ENCODE assay signal across 8 mouse cellular contexts in the genomic region with DNA sequence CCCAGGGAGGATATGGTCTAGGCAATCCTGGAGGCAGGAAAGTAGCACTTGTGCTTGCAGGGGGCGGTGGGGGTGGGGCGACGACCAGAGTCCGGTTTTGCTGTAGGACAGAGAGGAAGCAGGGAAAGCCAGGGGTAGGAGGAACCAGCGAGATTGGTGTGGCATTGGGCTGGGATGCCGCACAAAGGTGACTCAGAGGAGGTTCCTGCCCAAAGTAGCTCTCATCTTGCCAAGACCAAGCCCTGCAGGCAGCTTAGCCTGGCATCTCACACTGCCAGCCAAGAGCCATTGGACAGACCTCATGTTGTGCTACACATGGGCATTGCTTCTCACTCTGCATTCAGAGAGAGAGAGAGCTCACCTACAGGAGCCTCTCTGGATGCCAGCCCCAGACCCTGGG. TPM values are rescaled to one million over a fixed set of nuclear protein-coding genes. Genes with fewer than 3 reads are reported as not detected.
DNase-seq lines count a peak whose midpoint lies in the region; ATAC-seq lines count a peak whose summit lies in the region.

Gramd4 (plus strand) TSS at position 283 of the 400 bp plus-strand sequence.

- H3K4me3 ChIP-seq in forebrain, embryonic 12.5 days (replicated peaks), result peak within 1 kb of the TSS; percentile 89
- peak within 1 kb of the TSS; percentile 97 for H3K4me3 ChIP-seq in hindbrain, embryonic 14.5 days (replicated peaks; ENCODE audit: low read length)
- H3K4me3 ChIP-seq in liver, embryonic 13.5 days (replicated peaks), result peak within 1 kb of the TSS; percentile 95
- peak within 1 kb of the TSS; percentile 87 for H3K4me3 ChIP-seq in stomach, embryonic 14.5 days (ENCODE audit: low read depth, low read length)

- 0 out of 2 replicates have a peak, but pooled peaks cover 20% of the 10 kb centered on the region for H3K27me3 ChIP-seq in forebrain, embryonic 12.5 days
- H3K27me3 ChIP-seq in hindbrain, embryonic 14.5 days (ENCODE audit: control insufficient read depth, insufficient read depth, low read length), result no peaks in the 10 kb centered on the region
- no peaks in the 10 kb centered on the region for H3K27me3 ChIP-seq in liver, embryonic 13.5 days
- H3K27me3 ChIP-seq in stomach, embryonic 14.5 days (ENCODE audit: control insufficient read depth, insufficient read depth, low read length), result no peaks in the 10 kb centered on the region

- peaks cover 44% of the 10 kb centered on the region for H3K4me1 ChIP-seq in forebrain, embryonic 12.5 days
- H3K4me1 ChIP-seq in hindbrain, embryonic 14.5 days (replicated peaks; ENCODE audit: control insufficient read depth, insufficient read depth, low read length), result peaks cover 39% of the 10 kb centered on the region
- H3K4me1 ChIP-seq in liver, embryonic 13.5 days (replicated peaks), result peaks cover 90% of the 10 kb centered on the region
- peaks cover 28% of the 10 kb centered on the region for H3K4me1 ChIP-seq in stomach, embryonic 14.5 days (ENCODE audit: control insufficient read depth, insufficient read depth, low read length)

- H3K9ac ChIP-seq in forebrain, embryonic 12.5 days, result peak within 1 kb of the TSS; percentile 95
- H3K9ac ChIP-seq in hindbrain, embryonic 14.5 days, result peak within 1 kb of the TSS; percentile 99
- peak within 1 kb of the TSS; percentile 98 for H3K9ac ChIP-seq in liver, embryonic 13.5 days
- H3K9ac ChIP-seq in stomach, embryonic 14.5 days (replicated peaks; ENCODE audit: low read depth, low read length), result peak within 1 kb of the TSS; percentile 81; the same call in 1 of the 2 replicates

- ATAC-seq in forebrain, embryonic 12.5 days (ENCODE audit: low FRiP score), result no peak
- no peak for ATAC-seq in hindbrain, embryonic 14.5 days (ENCODE audit: low FRiP score)
- no peak for ATAC-seq in liver, embryonic 13.5 days (ENCODE audit: low read depth)
- ATAC-seq in stomach, embryonic 14.5 days (ENCODE audit: insufficient number of reproducible peaks, insufficient read depth, low FRiP score, low read depth), result no peak

- no peaks in the 10 kb centered on the region for H3K36me3 ChIP-seq in forebrain, embryonic 12.5 days (replicated peaks)
- no peaks in the 10 kb centered on the region for H3K36me3 ChIP-seq in hindbrain, embryonic 14.5 days (replicated peaks; ENCODE audit: control insufficient read depth, insufficient read depth)
- no peaks in the 10 kb centered on the region for H3K36me3 ChIP-seq in liver, embryonic 13.5 days
- no peaks in the 10 kb centered on the region for H3K36me3 ChIP-seq in stomach, embryonic 14.5 days (ENCODE audit: control insufficient read depth, insufficient read depth, low read length)

- WGBS in forebrain, embryonic 12.5 days, result 41% methylated on average over 6 of the region's 6 CpGs
- 32% methylated on average over 6 of the region's 6 CpGs for WGBS in hindbrain, embryonic 14.5 days
- WGBS in liver, embryonic 13.5 days (ENCODE audit: insufficient replicate concordance), result 31% methylated on average over 6 of the region's 6 CpGs
- WGBS in stomach, embryonic 14.5 days, result 25% methylated on average over 6 of the region's 6 CpGs

- H3K9me3 ChIP-seq in forebrain, embryonic 12.5 days, result no peaks in the 10 kb centered on the region
- no peaks in the 10 kb centered on the region for H3K9me3 ChIP-seq in hindbrain, embryonic 14.5 days (ENCODE audit: control insufficient read depth, low read length)
- H3K9me3 ChIP-seq in liver, embryonic 13.5 days (replicated peaks), result peaks cover 4% of the 10 kb centered on the region; the same call in 1 of the 2 replicates
- no peaks in the 10 kb centered on the region for H3K9me3 ChIP-seq in stomach, embryonic 14.5 days (ENCODE audit: control insufficient read depth, low read depth, low read length)

- DNase-seq in left cerebral cortex, adult 18-20 months (ENCODE audit: low spot score in 2 of 2), result no peak
- DNase-seq in left cerebral cortex, adult 11 months (ENCODE audit: low spot score), result no peak
- no peak for DNase-seq in adrenal gland, postnatal 4 days (ENCODE audit: low spot score in 2 of 2)
- no peak for DNase-seq in hindbrain, embryonic 14.5 days (ENCODE audit: low spot score)
- no peak for DNase-seq in liver, embryonic 13.5 days
- no peak for DNase-seq in frontal cortex, postnatal 25 days (ENCODE audit: low spot score in 2 of 2)

- H3K27ac ChIP-seq in forebrain, embryonic 12.5 days, result peak within 1 kb of the TSS; percentile 84
- H3K27ac ChIP-seq in hindbrain, embryonic 14.5 days, result peak within 1 kb of the TSS; percentile 97
- H3K27ac ChIP-seq in liver, embryonic 13.5 days, result peak within 1 kb of the TSS; percentile 73
- H3K27ac ChIP-seq in stomach, embryonic 14.5 days (ENCODE audit: low read length), result peak within 1 kb of the TSS; percentile 33; the same call in 1 of the 2 replicates

- peak within 1 kb of the TSS; percentile 84 for H3K4me2 ChIP-seq in forebrain, embryonic 12.5 days
- H3K4me2 ChIP-seq in hindbrain, embryonic 14.5 days (replicated peaks), result peak within 1 kb of the TSS; percentile 90
- H3K4me2 ChIP-seq in liver, embryonic 13.5 days, result peak within 1 kb of the TSS; percentile 98
- H3K4me2 ChIP-seq in stomach, embryonic 14.5 days (replicated peaks; ENCODE audit: low read depth, low read length), result peak within 1 kb of the TSS; percentile 96

RNA-seq across cellular contexts. Expression of gene Gramd4, which starts in this region (rescaled TPM):
- total RNA-seq in left cerebral cortex, adult 18-20 months (2021), result 10 to 100 TPM; 44.2 to 49.4 TPM
- 10 to 100 TPM; 22.9 to 23.1 TPM for total RNA-seq in adrenal gland, postnatal 4 days (2021)
- 33.4 and 36.6 TPM in 2 replicates for polyA plus RNA-seq in forebrain, embryonic 12.5 days (2016; fragmentation: Nextera tagmentation; extraction: Ambion mirVana)
- 22.2 and 24.9 TPM in 2 replicates for polyA plus RNA-seq in hindbrain, embryonic 14.5 days (2014; fragmentation: Nextera tagmentation; extraction: Ambion mirVana)
- 6.8 and 7.0 TPM in 2 replicates for polyA plus RNA-seq in liver, embryonic 13.5 days (2015; fragmentation: Nextera tagmentation; extraction: Ambion mirVana)
- polyA plus RNA-seq in stomach, embryonic 14.5 days (2014; fragmentation: Nextera tagmentation; extraction: Ambion mirVana), result 7.2 and 7.6 TPM in 2 replicates

Comparison
In these comparisons a context has a peak if more than half of its experiments do, and no peak if none do; other contexts are left out.
1. H3K27ac ChIP-seq: peak in every context shown above with its lines; median percentile 97 in hindbrain, embryonic 14.5 days; 84 in forebrain, embryonic 12.5 days; 73 in liver, embryonic 13.5 days; 33 in stomach, embryonic 14.5 days.